Mouse (Mus musculus) spleen, postnatal 14 days (tissue): ENCODE measurements around the gene Gm5475.
A peak's percentile ranks its signal among the peaks of the same experiment; 100 is the strongest.

ENCODE experiments used
- DNase-seq, 2 experiments: peaks; one replicate each; pipeline ENCODE4 v3.0.0; 2021 to 2022; ENCODE audit warnings: low spot score in 2 of 2

Gene Gm5475

DNA sequence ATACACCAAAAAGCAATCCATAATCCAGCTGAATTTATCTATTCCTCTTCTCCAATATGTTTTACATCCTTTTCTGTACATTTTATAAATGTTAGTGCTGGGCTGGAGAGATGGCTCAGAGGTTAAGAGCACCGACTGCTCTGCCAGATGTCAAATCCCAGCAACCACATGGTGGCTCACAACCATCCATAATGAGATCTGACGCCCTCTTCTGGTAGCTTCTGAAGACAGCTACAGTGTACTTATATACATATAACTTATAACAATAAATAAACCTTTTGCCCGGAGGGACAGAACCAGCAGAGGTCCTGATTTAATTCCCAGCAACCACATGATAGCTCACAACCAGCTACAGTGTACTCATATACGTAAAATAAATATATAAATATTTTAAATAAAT, 26.6 kb downstream of the Gm5475 start:
- no peak for DNase-seq

DNA sequence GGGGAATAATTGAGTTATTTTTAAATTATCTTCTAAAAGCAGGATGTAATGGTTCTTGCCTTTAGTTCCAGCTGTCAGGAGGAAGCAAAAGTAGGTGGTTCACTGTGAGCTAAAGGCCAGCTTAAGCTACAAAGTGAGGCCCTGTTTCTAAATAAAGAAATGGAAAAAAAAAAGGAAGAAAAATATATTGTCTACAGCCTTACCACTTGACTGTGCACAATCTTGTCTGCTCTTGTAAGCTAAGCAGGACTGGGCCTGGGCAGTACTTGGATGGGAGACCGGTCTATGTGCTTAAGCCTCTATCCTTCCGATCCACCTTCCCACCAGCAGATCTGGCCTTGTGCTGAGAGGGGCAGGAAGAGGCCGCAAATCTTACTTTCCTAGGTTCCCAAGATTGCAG, 27.5 kb downstream of the Gm5475 start:
- DNase-seq, result no peak

DNA sequence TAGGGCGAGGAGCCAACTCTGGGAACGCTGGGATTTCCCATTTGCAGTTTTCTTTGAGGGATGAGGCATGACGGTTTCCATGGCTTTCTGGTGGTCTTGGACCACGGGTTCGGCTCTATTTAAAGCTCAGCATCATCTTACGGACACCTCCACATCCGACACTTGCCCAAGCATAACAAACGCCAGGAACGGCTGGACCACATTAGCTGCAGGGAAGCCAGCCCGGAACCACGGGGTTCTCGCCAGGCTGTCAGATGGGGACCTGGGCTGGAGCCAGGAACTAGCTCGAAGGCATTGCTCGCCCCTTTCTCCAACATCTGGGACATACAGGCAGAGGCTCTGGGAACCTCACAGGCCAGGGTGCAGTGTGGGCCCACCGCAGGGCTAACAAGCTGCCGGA, 29.3 kb downstream of the Gm5475 start:
- no peak for DNase-seq

DNA sequence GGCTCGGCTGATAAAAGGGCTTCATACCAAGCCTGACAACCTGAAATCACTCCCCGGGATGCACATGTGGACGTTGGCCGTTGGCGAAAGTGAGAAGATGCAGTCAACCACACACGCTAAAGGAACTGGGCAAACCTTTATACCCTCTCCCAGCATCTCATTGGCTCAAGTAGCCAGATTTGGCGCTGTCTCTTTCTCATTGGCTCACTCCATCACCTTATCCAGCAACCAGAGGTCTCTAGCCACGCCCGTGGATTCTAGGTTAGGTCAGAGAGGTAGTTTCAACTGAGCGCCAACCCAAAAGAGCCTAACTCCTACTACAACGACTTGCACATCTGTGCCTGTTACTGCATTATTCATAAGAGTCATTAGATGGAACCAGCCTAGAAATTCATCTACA, 30.5 kb downstream of the Gm5475 start:
- no peak for DNase-seq

DNA sequence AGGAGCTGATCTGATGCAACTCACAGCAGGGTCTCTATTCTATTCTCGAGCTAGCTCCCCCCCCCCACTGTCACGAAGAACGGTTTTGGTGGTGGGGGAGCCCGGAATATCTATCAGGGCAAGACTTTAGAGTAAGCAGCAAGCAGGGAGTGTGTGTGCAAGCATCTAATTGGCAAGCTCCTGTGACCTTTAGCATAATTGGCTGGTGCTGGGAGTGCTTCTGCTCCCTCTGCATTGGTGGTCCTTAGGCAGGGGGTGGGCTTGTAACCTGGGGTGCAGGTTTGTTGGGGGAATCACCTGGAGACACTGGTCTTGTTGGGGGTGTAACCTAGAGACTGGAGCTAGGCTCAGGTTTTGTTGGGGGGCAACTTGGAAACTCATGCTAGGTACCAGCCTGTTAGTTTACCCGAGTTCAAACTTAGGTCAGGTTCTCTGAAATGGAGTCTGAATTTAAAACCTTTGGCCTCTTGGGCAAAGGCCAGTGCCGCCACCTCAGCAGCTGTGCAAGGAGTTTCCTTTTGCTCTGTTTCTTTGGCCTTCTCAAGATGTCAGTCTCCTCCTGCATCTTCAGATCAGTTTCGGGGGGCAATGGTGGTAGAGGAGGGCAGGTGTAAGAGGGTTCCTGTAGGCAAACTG, 34.5 kb downstream of the Gm5475 start:
- no peak for DNase-seq

DNA sequence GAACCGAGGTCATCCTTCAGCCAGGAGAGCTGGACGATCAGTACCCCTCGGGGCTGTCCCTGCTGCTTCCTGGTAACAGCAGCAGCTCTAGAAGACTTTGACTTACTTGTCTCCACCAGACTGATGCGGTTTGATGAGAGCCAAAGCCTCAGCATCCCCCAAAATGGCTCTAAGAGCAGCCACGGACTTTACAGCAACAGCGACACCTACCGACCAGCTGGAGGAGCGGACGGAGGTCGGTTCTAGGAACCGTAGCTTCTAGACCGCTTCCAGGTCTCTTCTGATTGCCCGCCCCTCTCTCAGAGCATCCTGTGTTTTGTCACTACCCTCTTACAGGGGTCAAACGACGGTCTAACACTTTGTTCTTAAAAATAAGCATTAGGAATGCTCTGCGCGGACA, 35.4 kb downstream of the Gm5475 start:
- peak; percentile 42 to 69 for DNase-seq

DNA sequence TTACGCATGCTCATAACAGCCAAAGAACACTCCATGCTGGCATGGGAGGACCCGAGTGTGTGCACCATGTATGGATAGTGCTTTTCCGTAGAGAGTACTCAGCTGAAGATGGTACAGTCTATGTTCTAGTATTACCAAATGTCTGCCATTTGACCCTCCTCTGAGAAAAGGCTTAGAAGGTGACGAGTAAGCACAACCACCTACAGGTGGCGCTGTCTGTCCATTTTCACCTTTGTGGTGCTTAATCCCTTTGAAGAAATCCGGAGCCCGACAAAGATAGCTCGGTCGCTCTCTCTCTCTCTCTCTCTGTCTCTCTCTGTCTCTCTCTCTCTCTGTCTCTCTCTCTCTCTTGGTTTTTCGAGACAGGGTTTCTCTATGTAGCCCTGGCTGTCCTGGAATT, 36.1 kb downstream of the Gm5475 start:
- peak in 1 of 2 experiments; percentile 57 for DNase-seq

DNA sequence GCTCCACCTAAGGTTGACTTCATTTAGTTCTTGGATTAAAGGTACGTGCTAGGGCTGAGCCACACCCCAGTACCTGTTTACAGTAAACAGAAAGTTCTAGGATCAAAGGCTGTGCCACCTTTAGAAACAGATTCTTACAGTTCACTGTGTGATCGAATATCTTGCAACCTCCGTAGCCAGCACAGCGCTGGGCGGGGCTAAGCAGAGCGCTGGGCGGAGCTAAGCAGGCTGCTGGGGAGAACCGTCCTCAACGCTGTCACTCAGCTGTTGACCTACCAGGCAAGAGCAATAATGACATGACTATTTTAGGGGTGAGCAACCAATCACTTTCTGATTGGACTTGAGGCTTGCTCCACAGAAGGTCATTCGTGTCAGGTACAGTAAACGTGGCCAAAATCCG, 39.0 kb downstream of the Gm5475 start:
- DNase-seq, result peak in 1 of 2 experiments; percentile 33

DNA sequence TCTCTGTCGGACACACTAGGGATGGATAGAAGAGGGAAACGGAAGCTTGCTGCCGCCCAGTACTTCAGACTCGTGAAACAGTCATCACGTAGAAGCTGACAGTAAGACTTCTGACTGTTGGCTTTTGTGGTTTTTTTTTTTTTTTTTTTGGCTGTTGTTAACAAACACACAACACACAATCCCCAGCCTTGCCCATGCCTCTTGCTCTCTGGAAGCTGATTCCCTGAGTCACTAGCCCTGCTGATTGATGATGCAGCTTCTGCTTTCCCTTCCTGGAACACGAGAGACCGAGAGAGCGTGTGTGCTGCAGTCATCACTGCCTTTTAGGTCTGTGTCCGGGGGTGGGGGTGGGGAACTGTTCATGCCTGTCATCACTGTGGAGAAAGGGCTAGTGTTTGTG, 39.7 kb downstream of the Gm5475 start:
- DNase-seq, result no peak

DNA sequence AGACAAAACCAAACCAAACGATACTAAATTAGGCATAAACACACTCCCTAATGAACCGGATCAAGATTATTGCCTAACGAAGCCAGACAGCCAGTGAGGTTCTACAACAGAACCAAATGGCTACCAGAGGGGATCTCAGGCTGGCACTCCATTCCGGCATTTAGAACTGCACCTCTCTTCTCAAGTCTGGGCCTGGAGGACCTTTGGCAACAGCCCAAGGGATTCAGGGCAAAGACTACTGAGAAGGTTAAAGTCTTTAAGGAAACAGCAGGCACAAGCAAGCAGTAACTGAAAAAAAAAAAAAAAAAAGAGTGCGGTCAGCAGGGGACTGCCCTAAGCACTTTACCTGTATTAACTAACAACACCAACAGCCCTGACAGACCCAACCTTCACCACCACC, 40.1 kb downstream of the Gm5475 start:
- no peak for DNase-seq

DNA sequence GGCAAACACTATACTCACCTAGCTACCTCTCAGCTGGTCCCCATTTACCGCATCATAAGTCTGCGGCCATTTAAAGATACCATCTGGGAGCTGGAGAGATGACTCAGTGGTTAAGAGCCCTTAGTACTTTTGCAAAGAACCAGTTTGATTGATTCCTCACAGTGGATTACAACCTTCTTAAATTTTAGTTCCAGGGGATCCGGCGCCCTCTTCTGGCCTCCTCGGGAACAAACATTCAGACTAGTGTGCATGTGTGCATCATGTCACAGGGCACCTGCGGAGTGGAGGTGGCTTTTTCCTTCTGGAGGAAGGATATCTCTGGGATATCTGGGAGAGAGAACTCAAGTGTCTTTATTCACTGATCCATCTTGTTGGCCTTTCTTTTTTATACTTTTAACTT, 41.8 kb downstream of the Gm5475 start:
- DNase-seq, result peak; percentile 34 to 62

DNA sequence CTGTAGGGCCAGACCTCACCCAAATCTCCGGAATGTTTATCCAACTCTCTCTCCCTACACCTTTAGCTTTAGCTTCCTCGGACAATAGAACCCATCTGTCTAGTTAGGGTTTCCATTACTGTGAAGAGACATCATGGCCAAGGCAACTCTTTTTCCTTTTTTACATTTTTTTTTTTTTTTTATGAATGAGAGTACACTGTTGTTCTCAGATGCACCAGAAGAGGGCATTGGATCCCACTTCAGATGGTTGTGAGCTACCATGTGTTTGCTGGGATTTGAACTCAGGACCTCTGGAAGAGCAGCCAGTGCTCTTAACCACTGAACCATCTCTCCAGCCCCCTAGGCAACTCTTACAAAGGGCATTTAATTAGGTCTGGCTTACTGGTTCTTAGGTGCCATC, 43.5 kb downstream of the Gm5475 start:
- DNase-seq, result no peak

DNA sequence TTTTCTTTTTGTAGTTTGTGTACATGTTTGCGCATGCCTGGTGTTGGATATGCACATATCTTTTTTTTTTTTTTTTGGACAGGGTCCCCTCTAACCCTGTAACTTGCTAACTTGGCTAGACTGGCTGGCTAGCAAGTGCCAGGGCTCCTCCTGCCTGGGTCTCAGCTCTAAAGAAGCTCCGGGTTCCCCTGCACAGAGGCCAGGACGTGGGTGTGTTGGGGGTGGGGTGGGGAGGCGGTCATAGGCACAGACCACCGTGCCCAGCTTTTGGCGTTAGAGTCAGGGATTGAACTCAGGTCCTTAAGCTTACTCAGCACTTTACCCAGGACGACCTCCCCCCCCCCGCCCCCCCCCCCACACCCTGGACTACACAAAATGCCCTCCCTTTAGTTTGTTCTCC, 45.8 kb downstream of the Gm5475 start:
- no peak for DNase-seq

DNA sequence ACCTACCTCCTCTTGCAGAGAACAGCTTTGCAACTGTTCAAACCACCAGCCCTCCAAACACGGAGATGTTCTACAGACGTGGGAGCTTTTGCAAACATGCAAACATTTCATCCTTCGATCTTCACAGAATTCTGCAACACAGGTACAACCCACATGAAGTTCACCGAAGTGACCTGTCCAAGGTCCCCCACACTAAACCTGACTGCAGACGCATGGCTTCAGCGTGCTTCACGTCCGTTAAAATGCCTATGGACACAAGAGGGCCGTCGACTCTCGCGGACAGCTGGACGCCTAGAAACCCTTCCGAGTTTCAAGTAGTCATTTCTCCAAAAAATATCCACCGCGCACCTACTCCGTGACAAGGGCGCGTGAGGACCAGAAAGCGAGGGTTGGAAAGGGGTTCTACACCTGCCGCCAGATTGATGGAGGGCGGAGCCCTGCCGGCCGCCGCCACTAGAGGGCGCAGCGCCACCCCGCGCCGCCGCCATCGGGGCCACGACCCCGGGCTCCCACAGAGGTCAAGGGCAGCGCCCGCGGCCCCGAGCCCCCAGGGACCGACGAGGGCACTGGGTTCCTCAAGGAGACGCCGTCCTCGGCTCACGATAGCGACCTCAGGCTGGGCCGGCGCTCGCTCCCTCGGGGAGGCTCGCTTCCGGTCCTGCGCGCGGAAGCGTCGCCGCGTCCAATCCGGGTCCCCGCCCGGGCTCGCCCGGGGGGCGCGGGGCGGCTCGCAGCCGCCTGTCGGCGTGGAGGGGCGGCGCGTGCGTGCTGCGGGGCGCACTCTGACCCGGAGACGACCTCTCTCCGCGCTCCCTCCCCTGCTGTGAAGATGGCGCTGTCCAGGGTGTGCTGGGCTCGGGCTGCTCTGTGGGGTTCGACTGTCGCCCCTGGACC, 46.6 kb downstream of the Gm5475 start, which contains the start of gene Letmd1:
Gene Letmd1 (plus strand): TSS at position 729 of the 894 bp plus-strand sequence.
- peak; percentile 65 to 76 for DNase-seq

DNA sequence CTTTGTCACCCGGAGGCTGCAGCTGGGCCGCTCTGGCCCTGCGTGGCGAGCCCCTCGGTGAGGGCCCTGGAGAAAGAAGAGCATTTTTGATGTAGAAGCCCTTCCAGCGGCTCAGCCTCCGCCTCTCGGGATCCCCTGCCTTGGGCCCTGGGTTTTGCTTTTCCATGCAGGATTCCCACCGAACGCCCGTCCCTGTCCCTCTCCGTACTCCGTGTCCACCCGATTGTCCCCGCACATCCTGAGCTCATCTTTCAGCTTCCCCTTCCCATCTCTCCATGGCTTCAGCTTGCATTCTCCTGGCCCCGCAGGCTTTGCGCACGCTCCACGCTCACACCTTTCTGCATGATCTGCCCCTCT, 47.2 kb downstream of the Gm5475 start:
- no peak for DNase-seq

DNA sequence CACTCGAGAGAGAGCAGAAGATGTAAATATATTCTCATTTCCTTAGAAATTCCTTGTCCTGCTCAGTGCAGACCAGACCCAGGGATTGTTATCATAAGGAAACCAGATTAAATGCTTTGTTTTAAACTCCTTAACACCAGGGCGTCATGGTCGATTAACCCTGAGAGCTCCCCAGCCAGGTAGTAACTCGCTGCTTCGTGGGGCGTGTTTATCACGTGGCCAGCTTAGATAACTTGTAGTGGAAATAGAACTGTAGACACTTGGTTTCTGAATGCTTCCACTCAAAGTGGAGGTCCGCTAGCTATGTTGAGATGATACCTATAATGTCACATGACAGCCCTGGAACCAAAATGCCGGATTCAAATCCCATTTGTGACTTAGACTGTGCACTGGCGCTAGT, 48.1 kb downstream of the Gm5475 start:
- DNase-seq, result no peak

DNA sequence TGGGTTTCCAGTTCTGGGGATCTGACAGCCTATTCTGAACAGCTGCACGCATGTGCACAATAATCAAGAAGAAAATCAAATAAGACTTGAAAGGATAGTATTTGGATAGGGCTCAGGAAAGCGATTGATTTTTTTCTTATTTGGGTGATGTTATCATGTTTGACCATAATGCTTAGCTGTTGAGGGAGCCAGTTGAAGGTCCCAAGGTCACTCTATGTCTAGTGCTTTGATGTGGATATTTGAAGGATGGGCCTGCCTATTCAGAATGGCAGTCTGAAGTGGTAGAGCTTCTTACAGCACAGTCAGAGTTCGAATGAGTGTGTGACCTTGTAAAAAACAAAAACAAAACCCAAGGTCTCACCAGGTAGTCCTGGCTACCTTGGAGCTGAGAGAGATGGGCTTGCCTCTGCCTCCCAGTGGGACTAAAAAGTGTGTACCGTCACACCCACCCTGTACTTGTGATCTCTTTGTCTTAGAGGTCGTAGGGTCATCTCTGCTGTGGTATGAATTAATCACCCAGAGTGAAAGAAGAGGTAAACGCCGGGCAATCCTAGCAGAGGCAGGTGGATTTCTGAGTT, 52.1 kb downstream of the Gm5475 start:
- DNase-seq, result no peak
